Mouse (Mus musculus) G1E-ER4 (cell line): ENCODE data around the gene Krt24. TPM values are rescaled to one million over a fixed set of nuclear protein-coding genes. Genes with fewer than 3 reads are reported as not detected.

Experiments
- GATA1 ChIP-seq: IDR thresholded peaks from one replicate; pipeline ENCODE4 v1.8.0; 2012; ENCODE audit warnings: low read length, inconsistent platforms
- polyA plus RNA-seq: library from polyadenylated mRNA; stranded (reverse); fragments of >175 nt; gene quantifications from 2 replicates; pipeline ENCODE4 v1.2.3, GENCODE M21; 2012

Krt24 gene
- polyA plus RNA-seq, 1 experiment: not detected

DNA sequence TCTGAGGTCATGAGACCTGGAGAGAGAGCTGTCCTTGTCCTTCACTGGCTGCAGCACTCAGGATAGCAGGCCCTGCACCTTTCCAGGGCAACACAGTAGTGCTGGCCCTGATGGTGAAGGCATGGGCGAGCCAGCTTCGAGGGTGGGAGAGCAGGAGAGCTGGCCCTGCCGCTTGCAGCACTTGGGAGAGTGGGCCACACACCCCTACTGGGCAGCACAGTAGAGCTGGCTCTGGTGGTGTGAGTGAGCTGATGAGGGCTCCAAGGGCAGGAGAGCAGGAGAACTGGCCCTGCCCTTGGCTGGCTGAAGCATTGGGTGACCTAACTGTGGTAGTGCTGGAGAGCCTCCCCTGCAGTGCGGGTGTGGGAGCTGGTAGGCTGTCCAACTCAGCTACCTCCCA, 12.3 kb downstream of the Krt24 start:
- no peak for TF ChIP-seq GATA1

DNA sequence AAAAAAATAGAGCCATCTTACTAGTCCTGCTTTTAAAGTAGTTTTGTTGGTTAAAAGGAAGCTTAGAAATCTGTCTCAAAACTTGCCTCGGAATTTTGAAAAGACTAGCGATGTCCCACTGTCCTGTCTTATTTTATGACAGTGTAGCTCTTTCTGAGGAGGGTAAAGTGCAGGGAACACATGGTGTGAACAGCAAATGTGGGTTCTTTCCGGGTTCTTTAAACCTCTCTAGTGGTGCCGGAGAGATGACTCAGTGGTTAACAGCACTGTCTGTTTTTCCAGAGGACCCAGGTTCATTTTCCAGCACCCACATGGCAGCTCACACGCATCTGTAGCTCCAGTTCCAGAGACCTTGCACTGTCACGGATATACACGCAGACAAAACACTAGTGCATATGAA, 15.9 kb downstream of the Krt24 start:
- no peak for TF ChIP-seq GATA1

DNA sequence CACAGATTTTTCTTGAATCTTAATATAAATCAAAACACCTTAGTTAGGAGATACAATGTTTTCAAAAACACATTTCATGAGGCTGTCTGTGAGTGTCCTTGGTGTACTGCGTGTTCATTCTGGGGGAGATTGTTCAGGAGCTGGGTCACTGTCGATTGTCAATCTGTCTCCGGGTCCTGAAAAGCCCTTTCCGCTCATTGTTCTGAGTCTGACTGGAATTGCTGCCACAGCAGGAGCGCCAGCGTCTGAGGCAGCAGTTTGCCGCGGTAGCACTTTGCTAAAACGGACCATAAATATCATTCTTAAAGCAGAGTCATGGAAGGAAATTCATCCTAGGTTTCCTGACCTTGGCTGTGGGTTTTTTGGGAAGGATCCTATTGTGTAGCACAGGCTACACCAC, 19.3 kb downstream of the Krt24 start:
- no peak for TF ChIP-seq GATA1

GRCm38 (mm10) chr11:99265220-99265619, 19.8 kb downstream of the Krt24 start:
- TF ChIP-seq GATA1: no peak

GRCm38 (mm10) chr11:99256213-99256612, 28.8 kb downstream of the Krt24 start:
- TF ChIP-seq GATA1: no peak

DNA sequence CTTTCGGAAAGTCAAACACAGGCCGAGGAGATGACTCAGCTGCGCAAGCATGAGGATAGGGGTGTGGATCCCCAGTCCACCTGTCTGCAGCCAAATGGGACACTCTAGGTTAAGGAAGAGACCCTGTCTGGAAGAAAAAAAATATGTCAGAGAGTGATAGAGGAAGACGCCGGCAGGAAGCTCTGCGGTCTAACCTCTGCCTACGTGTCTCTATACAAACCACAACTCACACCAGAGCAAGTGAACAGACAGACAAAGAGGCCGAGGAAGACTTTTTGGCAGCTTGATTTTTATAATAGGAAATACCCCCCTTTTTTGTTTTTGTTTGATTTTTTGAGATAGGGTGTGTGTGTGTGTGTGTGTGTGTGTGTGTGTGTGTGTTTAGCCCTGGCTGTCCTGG, 29.7 kb downstream of the Krt24 start:
- no peak for TF ChIP-seq GATA1

DNA sequence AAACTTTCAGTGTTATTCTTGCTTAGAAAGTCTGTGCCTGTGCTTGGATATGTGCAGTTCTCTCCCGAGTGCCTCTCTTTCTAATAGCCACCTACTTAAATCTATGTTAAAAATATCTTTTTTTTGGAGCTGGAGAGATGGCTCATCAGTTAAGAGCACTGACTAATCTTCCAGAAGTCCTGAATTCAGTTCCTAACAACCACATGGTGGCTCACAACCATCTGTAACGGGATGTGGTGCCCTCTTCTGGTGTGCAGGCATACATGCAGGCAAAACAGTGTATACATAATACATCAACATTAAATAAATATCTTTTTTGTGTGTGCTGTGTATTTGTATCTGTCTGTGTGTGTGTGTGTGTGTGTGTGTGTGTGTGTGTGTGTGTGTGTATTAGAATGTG, 31.2 kb downstream of the Krt24 start:
- TF ChIP-seq GATA1: no peak

GRCm38 (mm10) chr11:99252671-99253070, 32.4 kb downstream of the Krt24 start:
- TF ChIP-seq GATA1: no peak

DNA sequence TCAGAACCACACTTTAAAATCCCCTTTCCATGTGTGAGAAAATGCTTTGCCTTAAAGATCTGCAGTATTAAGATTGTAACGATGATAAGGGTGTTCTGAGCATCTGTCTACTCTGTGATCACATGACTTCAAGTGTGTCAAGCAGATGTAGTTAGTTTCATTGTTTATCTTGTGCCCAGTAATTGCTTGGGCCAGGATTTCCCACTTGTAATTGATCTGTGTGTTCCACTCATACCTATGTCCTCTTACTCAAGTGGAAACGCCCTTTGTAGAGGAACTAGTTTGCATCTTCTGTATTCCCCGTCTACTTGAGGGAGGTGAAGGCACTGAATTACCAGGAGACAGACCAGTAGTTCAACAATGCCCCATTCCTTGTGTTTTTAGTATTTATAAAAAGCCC, 34.4 kb downstream of the Krt24 start:
- no peak for TF ChIP-seq GATA1

GRCm38 (mm10) chr11:99250241-99250640, 34.8 kb downstream of the Krt24 start:
- no peak for TF ChIP-seq GATA1

GRCm38 (mm10) chr11:99249115-99249514, 35.9 kb downstream of the Krt24 start:
- TF ChIP-seq GATA1: no peak

DNA sequence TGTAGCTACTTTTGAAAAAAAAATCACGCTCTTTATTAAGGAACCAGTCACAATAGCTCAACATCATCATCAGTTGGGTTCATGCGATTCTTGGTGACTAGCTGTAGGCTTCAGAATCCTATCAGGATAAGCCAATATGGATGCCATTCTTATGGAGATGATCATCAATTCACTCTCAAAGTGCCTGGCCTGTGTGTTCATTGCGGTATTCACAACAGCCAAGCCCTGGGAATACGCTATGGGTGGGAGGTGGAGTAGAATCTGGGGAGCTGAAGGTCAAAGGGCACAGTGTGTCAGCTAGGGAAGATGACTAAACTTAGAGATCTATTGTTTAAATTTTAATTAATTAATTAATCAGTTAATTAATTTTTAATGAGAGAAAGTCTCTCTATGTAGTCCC, 37.1 kb downstream of the Krt24 start:
- TF ChIP-seq GATA1: no peak

DNA sequence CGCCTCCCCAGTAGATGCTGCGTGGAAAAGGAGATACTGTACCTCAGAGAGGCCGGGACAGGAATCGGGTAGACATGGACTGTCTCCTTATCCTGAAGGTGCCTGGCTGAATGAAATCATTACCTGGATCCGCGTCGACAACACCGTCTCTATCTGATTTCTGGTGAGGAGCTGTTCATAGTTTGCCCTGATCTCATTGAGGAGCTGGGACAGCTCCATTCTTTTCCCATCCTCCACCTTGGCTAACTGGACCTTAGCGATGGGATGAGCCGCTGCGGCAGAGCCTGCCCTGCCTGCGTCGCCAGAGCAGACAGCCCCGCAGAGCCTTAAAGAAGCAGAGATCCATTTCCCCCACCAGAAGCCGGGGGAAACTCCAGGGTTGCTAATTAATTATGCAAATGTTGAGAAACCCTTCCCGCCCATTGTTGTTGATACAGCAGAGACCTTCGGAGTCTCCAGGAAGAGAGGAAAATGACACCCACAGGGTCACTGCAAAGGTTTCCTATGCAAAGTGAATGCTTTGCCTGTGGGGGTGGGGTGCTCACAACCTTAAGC, 41.2 kb downstream of the Krt24 start, which contains the start of gene Krt222:
Gene Krt222 (minus strand): TSS at position 266 of the 555 bp plus-strand sequence.
- no peak for TF ChIP-seq GATA1

- TF ChIP-seq GATA1: no peak
Measured at GRCm38 (mm10) chr11:99243200-99243819, 41.8 kb downstream of the Krt24 start.

GRCm38 (mm10) chr11:99242056-99242455, 43.0 kb downstream of the Krt24 start:
- TF ChIP-seq GATA1: no peak

DNA sequence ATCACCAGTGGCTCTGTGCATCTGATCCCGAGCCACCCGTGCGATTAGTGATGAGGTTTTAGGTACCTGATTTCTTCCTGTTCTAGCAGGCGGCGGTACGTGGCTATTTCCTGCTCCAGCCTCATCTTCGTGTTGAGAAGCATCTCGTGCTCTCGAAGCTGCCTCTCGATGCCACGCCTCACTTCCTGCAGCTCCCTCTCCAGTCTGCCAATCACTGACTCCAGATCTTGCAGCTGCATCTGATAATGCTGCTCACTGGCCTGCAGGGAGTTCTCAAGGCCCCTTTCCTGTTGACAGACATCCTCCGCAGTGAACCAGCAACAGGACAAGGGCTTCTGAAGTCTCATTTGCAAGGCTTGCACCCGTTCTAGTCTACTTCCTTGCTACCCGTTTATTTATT, 46.6 kb downstream of the Krt24 start:
- TF ChIP-seq GATA1: no peak

DNA sequence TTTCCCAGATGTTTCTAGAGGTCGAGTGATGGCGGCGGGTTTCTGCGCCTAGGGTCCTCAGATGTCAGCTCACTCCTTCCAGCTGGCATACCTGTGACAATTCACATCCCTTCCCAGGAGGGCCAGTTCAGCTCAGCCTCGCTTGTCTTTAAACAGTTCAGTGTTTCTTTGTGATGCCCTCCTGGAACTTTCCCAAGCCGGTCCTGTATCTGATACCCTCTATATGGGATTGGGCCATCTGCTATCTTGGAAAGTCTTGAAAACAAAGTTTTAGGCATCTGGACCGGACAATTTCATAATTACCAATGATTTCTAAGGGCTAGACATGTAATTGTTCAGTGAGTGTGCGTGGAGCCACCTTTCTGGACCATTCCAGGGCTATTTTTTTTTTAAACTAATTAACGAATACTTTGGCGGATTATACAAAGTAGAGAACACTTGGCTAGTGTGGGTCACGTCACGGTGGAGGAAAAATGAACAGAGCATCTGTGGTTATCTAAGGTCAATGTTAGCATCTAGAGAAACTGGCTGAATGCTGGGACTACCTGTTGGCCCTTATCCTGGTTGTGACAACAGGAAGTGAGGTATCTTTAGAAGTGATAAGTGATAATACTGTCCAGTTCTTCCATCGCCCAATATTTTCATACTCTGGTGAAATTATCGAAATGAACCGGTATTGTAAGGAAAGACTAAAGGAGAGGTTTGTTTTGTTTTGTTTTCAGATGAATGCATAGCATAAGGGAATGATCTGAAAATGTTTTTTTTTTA, 53.8 kb downstream of the Krt24 start:
- no peak for TF ChIP-seq GATA1
